Mouse (Mus musculus) forebrain, embryonic 13.5 days (tissue): ENCODE results near the gene Mylk2. TPM values are rescaled to one million over a fixed set of nuclear protein-coding genes. Genes with fewer than 3 reads are reported as not detected.

Experiments
- ATAC-seq: fragments of 200-750 bp; cut with Nextera tagmentation; 2 replicates; pipeline ENCODE4 v1.8.0; 2017
- H3K27ac ChIP-seq: fragments of 300-500 bp; sonication (generic); 2 replicates; pipeline ENCODE4 v1.5.1; 2015; ENCODE audit warnings: inconsistent platforms, mild to moderate bottlenecking, moderate library complexity
- H3K27me3 ChIP-seq: fragments of 300-500 bp; sonication (generic); 2 replicates; pipeline ENCODE4 v1.6.1; 2015; ENCODE audit warnings: mild to moderate bottlenecking, inconsistent platforms
- H3K36me3 ChIP-seq: fragments of 300-500 bp; sonication (generic); 2 replicates; pipeline ENCODE4 v1.6.1; 2015; ENCODE audit warnings: mild to moderate bottlenecking, inconsistent platforms; ENCODE audit not compliant: poor library complexity, severe bottlenecking
- H3K4me1 ChIP-seq: fragments of 300-500 bp; sonication (generic); 2 replicates; pipeline ENCODE4 v1.6.1; 2015; ENCODE audit warnings: inconsistent platforms
- H3K4me2 ChIP-seq: fragments of 300-500 bp; sonication (generic); 2 replicates; pipeline ENCODE4 v1.6.1; 2015; ENCODE audit warnings: inconsistent platforms, mild to moderate bottlenecking, moderate library complexity
- H3K4me3 ChIP-seq: fragments of 300-500 bp; sonication (generic); 2 replicates; pipeline ENCODE4 v1.5.1; 2015; ENCODE audit warnings: mild to moderate bottlenecking, inconsistent platforms
- H3K9ac ChIP-seq: fragments of 300-500 bp; sonication (generic); 2 replicates; pipeline ENCODE4 v1.6.1; 2015; ENCODE audit warnings: mild to moderate bottlenecking, inconsistent platforms
- H3K9me3 ChIP-seq: fragments of 300-500 bp; sonication (generic); replicated peaks from 2 replicates; pipeline ENCODE4 v1.6.1; 2016; ENCODE audit warnings: inconsistent platforms
- WGBS: fragments of 180-500 bp; shearing (Covaris S2); methylation state at CpG from one replicate; pipeline ENCODE4 v1.1.7; 2015; 5-methylcytosine and 5-hydroxymethylcytosine counted together
- polyA plus RNA-seq: library from polyadenylated mRNA; unstranded; fragments of >200 nt; fragmentation: Nextera tagmentation; extraction: Ambion mirVana; gene quantifications from 2 replicates; pipeline ENCODE4 v1.2.1, GENCODE M21; 2015

Mylk2 gene
- not detected in 2 replicates for polyA plus RNA-seq

DNA sequence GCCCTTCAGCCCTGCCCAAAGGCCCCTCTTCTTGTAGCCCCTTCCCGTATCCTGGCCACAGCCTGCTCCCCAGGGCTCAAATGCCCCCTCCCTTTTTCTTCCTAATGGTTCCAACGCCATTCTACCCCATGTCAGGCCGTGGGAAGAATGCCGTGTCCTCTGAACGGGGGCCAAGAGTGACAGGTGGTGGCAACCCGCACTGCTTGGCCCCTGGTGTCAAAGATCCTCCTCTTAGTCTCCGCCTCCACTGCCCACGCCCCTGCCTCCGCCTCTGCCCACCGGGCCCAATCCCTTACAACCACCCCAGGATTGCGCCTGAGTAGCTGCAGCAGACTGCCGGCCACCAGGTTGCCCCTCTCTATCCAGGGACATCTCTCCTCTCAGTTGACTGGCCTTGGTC lies at the start of gene Mylk2:
Mylk2 (plus strand) TSS at position 322 of the 400 bp plus-strand sequence.
- no peaks in the 10 kb centered on the region for H3K36me3 ChIP-seq
- H3K4me3 ChIP-seq, result no peak within 1 kb of the TSS
- 26% methylated on average over 12 of the region's 12 CpGs for WGBS
- no peaks in the 10 kb centered on the region for H3K9me3 ChIP-seq
- H3K4me2 ChIP-seq, result no peak within 1 kb of the TSS
- no peak for ATAC-seq
- no peak within 1 kb of the TSS for H3K9ac ChIP-seq
- peaks cover 21% of the 10 kb centered on the region for H3K4me1 ChIP-seq
- H3K27ac ChIP-seq, result no peak within 1 kb of the TSS
- H3K27me3 ChIP-seq, result peaks cover 45% of the 10 kb centered on the region

DNA sequence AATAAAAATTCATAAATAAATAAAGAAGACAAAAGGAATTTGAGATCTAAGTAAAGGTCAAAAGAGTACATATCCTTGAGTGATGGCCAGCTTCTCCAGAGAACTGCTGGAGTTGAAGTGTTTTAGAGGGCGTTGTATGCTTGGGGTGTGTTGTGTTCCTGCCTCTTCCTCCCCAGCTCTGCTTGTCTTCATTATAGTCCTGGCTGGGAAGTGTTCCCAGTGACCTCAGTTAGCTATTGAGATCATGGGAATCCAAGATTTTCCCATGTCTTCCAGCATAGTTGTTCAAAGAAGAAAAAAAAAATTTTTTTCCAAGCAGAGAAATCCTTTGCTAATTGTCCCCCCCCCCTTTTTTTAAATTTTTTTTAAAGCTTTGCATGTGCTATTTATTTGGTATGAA lies 49.3 kb upstream of the Mylk2 start:
- no peaks in the 10 kb centered on the region for H3K27me3 ChIP-seq
- no peak for ATAC-seq
- no peaks in the 10 kb centered on the region for H3K4me1 ChIP-seq
- H3K4me2 ChIP-seq, result no peak overlapping the region
- peaks cover 53% of the 10 kb centered on the region for H3K36me3 ChIP-seq
- H3K9me3 ChIP-seq, result no peaks in the 10 kb centered on the region
- H3K27ac ChIP-seq, result no peak overlapping the region
- 97% methylated on average over 1 of the region's 1 CpGs for WGBS
- no peak overlapping the region for H3K9ac ChIP-seq
- H3K4me3 ChIP-seq, result no peak overlapping the region

DNA sequence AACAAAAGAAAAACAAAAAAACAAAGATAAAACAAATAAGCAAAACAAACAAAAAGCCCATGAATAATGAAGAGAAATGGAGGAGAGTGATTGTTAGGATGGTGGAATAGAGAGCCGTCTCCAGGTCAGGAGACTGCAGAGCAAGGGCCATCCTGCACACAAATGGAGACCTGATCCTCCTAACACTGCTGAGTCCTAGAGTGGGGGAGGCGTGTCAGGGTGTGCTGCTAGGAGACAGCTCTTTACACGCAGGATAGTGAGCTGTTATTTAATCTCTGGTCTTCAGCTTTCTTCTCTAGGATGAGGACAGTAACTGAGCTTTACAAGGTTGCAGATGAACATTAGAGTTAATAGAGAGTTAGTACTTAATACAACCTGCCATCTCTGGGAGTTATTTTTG lies 48.5 kb upstream of the Mylk2 start:
- peaks cover 51% of the 10 kb centered on the region for H3K36me3 ChIP-seq
- H3K4me1 ChIP-seq, result no peaks in the 10 kb centered on the region
- ATAC-seq, result no peak
- no peaks in the 10 kb centered on the region for H3K9me3 ChIP-seq
- H3K27ac ChIP-seq, result no peak overlapping the region
- H3K9ac ChIP-seq, result no peak overlapping the region
- no peak overlapping the region for H3K4me2 ChIP-seq
- no peaks in the 10 kb centered on the region for H3K27me3 ChIP-seq
- WGBS, result 91% methylated on average over 3 of the region's 3 CpGs
- no peak overlapping the region for H3K4me3 ChIP-seq

DNA sequence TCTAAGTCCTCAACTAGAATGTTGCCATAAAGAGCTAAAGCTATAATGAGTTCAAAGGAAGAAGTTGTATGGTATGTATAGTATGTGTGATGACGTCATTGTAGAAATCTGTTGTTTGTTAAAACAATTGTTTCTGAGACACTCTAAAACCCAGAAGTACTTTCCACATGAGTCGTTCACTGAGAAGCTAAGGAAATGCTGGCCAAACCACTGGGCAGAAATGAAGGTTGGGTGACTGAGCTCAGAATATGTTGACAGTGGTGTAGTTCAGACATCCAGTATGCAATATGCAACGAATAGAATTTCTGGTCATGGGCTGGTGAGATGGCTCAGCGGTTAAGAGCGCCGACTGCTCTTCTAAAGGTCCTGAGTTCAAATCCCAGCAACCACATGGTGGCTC lies 47.8 kb upstream of the Mylk2 start:
- Histone ChIP-seq H3K9me3 (no peaks in the 10 kb centered on the region), H3K4me2 (no peak overlapping the region), H3K9ac (no peak overlapping the region), H3K4me1 (no peaks in the 10 kb centered on the region), H3K27ac (no peak overlapping the region), H3K36me3 (peaks cover 47% of the 10 kb centered on the region), H3K27me3 (no peaks in the 10 kb centered on the region), H3K4me3 (no peak overlapping the region)
- ATAC-seq, result no peak
- WGBS, result 96% methylated on average over 6 of the region's 6 CpGs

- H3K4me3 ChIP-seq, result no peak overlapping the region
- no peak for ATAC-seq
- no peaks in the 10 kb centered on the region for H3K27me3 ChIP-seq
- H3K4me1 ChIP-seq, result no peaks in the 10 kb centered on the region
- H3K9me3 ChIP-seq, result no peaks in the 10 kb centered on the region
- no peak overlapping the region for H3K4me2 ChIP-seq
- no peak overlapping the region for H3K9ac ChIP-seq
- H3K36me3 ChIP-seq, result peaks cover 85% of the 10 kb centered on the region
- WGBS, result 97% methylated on average over 3 of the region's 3 CpGs
- H3K27ac ChIP-seq, result no peak overlapping the region
These were observed 32.9 kb upstream of the Mylk2 start for GRCm38 (mm10) chr2:152878239-152878638.

DNA sequence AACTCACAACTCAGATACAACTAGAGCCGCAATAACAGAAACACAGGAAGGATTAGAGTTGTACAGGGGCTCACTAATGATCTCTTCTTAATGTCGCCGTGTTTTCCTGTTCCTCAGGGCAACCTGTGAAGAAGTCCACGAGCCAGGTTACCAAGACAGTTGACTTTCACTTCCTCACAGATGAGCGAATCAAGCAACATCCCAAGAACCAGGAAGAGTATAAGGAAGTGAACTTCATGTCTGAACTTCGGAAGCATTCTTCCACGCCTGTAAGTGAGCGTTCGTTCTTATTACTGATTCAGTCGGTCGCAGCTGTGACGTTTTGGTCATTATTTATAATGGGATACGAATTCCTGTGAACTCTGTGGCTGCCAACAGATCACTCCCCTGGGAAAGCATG lies 30.3 kb upstream of the Mylk2 start:
- H3K27ac ChIP-seq, result no peak overlapping the region
- H3K4me3 ChIP-seq, result no peak overlapping the region
- peaks cover 88% of the 10 kb centered on the region for H3K36me3 ChIP-seq
- H3K4me1 ChIP-seq, result no peaks in the 10 kb centered on the region
- H3K4me2 ChIP-seq, result no peak overlapping the region
- H3K9ac ChIP-seq, result no peak overlapping the region
- ATAC-seq, result no peak
- no peaks in the 10 kb centered on the region for H3K27me3 ChIP-seq
- WGBS, result 93% methylated on average over 13 of the region's 13 CpGs
- H3K9me3 ChIP-seq, result no peaks in the 10 kb centered on the region

DNA sequence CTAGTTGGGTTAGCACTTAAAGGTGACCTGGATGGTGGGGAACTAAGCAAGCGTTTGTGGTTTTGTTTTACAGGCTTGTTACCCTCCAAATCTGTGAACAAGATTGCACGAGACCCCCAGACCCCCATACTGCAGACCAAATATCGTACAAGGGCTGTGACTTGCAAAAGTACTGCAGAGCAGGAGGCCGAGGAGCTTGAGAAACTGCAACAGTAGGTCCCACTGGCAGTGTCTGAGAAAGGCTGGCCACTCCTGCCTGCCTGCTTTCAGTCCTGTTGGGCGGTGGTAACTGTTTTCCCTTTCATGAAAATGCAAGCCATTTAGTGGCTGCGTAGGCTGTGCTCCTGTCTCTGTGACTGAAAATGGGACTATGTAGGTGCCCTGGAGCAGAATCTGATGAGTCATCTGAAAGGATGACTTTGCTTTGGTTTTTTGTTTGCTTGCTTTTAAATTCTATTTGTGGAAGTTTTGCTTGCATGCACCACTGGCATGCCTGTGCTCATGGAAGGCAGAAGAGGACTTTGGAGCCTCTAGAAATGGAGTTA lies 27.0 kb upstream of the Mylk2 start:
- no peaks in the 10 kb centered on the region for H3K27me3 ChIP-seq
- no peak overlapping the region for H3K4me3 ChIP-seq
- no peaks in the 10 kb centered on the region for H3K9me3 ChIP-seq
- ATAC-seq, result no peak
- no peak overlapping the region for H3K27ac ChIP-seq
- H3K4me2 ChIP-seq, result no peak overlapping the region
- peaks cover 92% of the 10 kb centered on the region for H3K36me3 ChIP-seq
- 92% methylated on average over 6 of the region's 6 CpGs for WGBS
- no peaks in the 10 kb centered on the region for H3K4me1 ChIP-seq
- H3K9ac ChIP-seq, result no peak overlapping the region

DNA sequence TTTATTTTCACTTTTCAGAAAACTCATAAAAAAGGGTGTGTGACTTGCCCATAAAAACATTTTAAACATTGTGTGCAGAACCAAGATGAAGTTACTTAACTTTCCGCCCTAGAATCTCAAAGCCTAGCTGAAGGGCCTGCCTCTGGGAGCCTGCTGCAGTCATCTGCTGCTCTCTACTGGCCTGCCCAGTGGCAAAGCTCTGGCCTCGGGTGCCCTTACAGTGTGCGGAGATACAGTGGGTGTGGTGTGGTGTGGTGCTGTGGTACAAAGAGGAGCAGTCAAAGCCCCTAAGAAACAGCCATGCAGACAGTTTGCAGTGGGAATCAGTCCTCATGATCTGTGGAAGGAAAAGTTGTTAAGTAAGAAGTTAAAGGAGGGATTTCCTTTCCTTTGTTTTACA lies 23.9 kb upstream of the Mylk2 start:
- H3K36me3 ChIP-seq, result peaks cover 90% of the 10 kb centered on the region
- H3K4me1 ChIP-seq, result no peaks in the 10 kb centered on the region
- H3K27ac ChIP-seq, result no peak overlapping the region
- no peaks in the 10 kb centered on the region for H3K9me3 ChIP-seq
- ATAC-seq, result no peak
- WGBS, result 84% methylated on average over 3 of the region's 3 CpGs
- H3K4me3 ChIP-seq, result no peak overlapping the region
- no peak overlapping the region for H3K4me2 ChIP-seq
- no peaks in the 10 kb centered on the region for H3K27me3 ChIP-seq
- no peak overlapping the region for H3K9ac ChIP-seq

DNA sequence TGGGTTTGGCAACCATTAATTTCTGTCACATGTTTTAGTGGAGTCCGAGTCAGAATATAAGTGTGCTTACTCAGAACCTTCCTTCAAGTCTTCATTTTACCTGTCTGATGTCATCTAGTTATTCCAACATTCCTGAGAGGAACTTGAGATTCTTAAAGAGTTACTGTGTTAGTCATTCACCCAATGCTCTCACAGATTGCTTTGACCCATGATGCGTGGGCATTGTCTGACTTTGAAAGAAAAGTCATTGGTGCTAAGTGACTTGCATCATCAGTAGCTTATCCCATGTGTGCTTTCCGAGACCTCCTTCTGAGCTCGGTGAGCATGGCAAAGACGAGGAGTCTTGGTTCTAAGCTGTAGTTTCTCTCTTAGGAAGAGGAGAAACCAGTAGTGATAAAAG lies 22.4 kb upstream of the Mylk2 start:
- WGBS, result 94% methylated on average over 5 of the region's 5 CpGs
- no peak overlapping the region for H3K9ac ChIP-seq
- no peaks in the 10 kb centered on the region for H3K27me3 ChIP-seq
- H3K4me3 ChIP-seq, result no peak overlapping the region
- ATAC-seq, result no peak
- H3K9me3 ChIP-seq, result no peaks in the 10 kb centered on the region
- H3K4me1 ChIP-seq, result no peaks in the 10 kb centered on the region
- H3K27ac ChIP-seq, result no peak overlapping the region
- no peak overlapping the region for H3K4me2 ChIP-seq
- peaks cover 94% of the 10 kb centered on the region for H3K36me3 ChIP-seq

GRCm38 (mm10) chr2:152895834-152896233 lies 15.3 kb upstream of the Mylk2 start:
- H3K27ac ChIP-seq, result no peak overlapping the region
- H3K9ac ChIP-seq, result no peak overlapping the region
- H3K27me3 ChIP-seq, result no peaks in the 10 kb centered on the region
- no peak overlapping the region for H3K4me2 ChIP-seq
- no peak for ATAC-seq
- no peaks in the 10 kb centered on the region for H3K4me1 ChIP-seq
- no peak overlapping the region for H3K4me3 ChIP-seq
- H3K9me3 ChIP-seq, result no peaks in the 10 kb centered on the region
- WGBS, result 97% methylated on average over 9 of the region's 9 CpGs
- peaks cover 52% of the 10 kb centered on the region for H3K36me3 ChIP-seq

DNA sequence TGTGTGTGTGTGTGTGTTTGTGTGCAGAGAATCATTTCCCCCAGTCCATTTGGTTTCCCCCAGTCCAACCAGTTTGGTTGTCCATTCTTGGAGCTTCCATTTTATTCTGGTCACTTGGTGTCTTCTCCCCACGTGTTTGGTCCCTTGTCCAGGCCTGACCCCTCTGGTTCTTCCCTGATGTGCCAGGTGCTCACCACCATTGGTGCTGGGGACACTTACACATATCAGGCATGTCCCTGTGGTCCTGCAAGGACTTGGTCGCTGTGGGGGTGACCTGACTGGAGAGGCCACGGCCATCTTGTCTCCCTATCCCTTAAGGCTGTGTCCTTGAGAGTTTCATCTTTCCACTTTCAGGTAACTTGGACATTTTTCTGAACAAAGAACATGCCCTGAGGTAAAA lies 14.2 kb upstream of the Mylk2 start:
- Histone ChIP-seq H3K4me3 (no peak overlapping the region), H3K27ac (no peak overlapping the region), H3K36me3 (peaks cover 42% of the 10 kb centered on the region), H3K4me2 (no peak overlapping the region), H3K9me3 (no peaks in the 10 kb centered on the region), H3K4me1 (0 out of 2 replicates have a peak, but pooled peaks cover 4% of the 10 kb centered on the region), H3K9ac (no peak overlapping the region), H3K27me3 (no peaks in the 10 kb centered on the region)
- 92% methylated on average over 3 of the region's 3 CpGs for WGBS
- no peak for ATAC-seq

DNA sequence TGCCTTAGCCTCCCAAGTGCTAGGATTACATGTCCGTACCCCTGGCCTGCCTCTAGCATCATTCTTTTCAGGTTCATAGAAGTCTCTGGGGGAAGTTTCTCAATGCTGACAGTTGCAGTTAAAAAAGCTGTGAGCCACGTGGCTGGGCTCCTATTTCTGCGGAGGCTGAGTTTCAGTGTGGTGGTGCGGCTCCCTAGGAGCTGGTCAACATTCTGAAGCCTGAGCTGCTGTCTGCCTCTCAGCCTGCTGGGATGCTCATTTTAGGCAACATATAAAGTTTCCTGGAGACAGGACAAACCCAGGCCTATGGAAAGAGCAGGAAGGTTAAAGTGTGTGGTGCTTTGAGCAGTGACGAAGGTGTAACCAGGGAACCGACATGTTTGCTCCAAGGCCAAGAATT lies 12.1 kb upstream of the Mylk2 start:
- no peak overlapping the region for H3K9ac ChIP-seq
- no peak overlapping the region for H3K4me3 ChIP-seq
- H3K36me3 ChIP-seq, result peaks cover 21% of the 10 kb centered on the region
- no peaks in the 10 kb centered on the region for H3K27me3 ChIP-seq
- 84% methylated on average over 6 of the region's 6 CpGs for WGBS
- 0 out of 2 replicates have a peak, but pooled peaks cover 4% of the 10 kb centered on the region for H3K4me1 ChIP-seq
- no peak overlapping the region for H3K27ac ChIP-seq
- ATAC-seq, result no peak
- H3K9me3 ChIP-seq, result no peaks in the 10 kb centered on the region
- no peak overlapping the region for H3K4me2 ChIP-seq

DNA sequence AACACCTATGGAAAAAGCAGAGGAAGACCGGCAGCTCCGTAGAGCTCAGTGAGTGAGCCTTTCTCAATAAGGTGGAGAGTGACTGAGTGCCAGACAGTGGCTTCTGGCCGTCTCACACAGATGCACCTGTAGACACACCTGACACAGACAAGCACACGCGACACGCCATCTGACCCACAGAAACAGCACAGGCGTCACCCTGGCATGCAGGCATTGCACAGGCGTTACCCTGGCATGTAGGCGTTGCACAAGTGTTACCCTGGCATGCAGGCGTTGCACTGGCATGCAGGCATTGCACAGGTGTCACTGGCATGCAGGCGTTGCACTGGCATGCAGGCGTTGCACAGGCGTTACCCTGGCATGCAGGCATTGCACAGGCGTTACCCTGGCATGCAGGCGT lies 9.9 kb upstream of the Mylk2 start:
- Histone ChIP-seq H3K36me3 (0 out of 2 replicates have a peak, but pooled peaks cover 3% of the 10 kb centered on the region), H3K4me1 (0 out of 2 replicates have a peak, but pooled peaks cover 5% of the 10 kb centered on the region), H3K9me3 (no peaks in the 10 kb centered on the region), H3K4me2 (no peak overlapping the region), H3K9ac (no peak overlapping the region), H3K27me3 (no peaks in the 10 kb centered on the region), H3K27ac (no peak overlapping the region), H3K4me3 (no peak overlapping the region)
- 94% methylated on average over 15 of the region's 15 CpGs for WGBS
- ATAC-seq, result no peak
